Mouse (Mus musculus) retina, postnatal 7 days (tissue): Measurements from ENCODE around the gene Trmt13.
"Not testable (repeated sequence)": the region's sequence is repeated elsewhere in the genome, so short reads cannot be mapped to it uniquely, and the experiment has no call there.

Experiments used
- DNase-seq: peaks from one replicate; pipeline ENCODE4 v3.0.0-alpha.2; 2012; ENCODE audit warnings: low read depth, low spot score

Trmt13 gene

DNA sequence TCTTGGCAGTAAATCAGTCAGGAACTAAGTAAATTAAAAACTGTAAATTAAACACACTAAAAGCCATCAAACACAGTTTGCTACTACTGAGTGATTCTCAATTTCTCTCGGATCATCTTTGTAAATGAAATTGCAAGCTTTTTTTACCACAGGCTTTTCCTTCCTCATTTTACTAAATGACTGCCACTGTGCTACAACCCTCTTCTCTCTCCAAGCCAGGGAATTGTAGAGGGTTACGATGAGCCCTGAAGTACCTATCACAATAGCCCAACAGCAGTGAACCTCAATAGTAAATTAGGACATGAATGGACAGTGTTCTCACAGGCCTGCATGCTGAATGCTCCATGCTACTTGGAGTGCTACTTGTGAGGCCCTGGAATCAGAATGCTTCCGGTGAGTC lies 19.7 kb upstream of the Trmt13 start:
- DNase-seq = no peak

DNA sequence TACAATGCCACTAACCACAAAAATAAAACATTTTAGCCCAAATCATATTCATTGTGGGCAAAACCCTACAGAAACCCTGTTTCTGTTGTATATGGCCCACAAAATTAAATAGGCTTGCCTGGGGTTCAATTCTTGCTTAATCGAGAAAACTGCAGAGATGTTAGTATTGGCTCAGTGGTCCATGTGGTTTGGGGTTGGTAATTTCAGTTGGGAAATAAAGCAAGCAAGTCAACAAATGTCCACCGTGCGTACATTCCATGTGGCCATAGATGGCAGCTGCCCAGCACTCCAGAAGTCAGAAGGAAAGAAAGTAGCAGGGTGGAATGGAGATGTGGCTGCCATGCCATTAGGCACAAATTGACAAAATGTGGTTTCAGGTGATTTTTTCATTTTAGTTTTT lies 18.6 kb upstream of the Trmt13 start:
- no peak for DNase-seq

DNA sequence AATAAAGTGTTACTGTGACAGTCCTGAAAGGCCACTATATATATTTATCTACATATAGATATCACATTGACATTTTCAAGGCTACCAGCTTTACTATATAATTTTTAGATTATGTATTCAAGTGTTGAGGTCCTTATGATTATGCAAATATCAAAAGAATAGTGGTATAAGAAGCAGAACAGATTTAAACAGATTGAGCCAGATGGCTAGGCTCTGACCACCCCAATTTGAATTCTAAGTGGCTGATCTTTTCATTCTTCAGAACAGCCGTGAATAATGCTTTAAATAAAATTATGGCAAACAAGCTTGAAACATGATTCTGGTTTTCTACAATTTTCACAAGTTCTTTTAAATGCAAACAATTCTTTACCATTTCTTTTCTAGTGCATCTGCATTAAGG lies 17.1 kb upstream of the Trmt13 start:
- DNase-seq = no peak

DNA sequence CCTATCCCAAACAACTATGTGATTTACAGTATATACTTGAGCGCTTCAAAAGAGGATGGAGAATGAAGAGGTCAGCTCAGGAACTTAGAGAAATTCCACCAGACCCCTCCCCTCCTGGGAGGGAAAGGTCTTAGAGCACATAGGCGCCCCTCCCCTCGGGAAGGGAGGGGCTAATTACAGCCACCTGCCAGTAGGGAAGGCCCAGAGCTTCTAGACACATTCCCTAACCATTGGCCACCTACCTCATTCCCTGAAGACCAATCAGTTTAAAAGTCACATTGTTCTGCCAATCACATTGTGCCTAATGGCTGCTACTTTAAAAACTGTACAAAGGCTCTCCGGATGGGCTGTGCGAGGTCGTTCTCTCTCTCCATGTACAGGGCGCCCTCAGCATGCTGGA lies 8.3 kb upstream of the Trmt13 start:
- DNase-seq = no peak

DNA sequence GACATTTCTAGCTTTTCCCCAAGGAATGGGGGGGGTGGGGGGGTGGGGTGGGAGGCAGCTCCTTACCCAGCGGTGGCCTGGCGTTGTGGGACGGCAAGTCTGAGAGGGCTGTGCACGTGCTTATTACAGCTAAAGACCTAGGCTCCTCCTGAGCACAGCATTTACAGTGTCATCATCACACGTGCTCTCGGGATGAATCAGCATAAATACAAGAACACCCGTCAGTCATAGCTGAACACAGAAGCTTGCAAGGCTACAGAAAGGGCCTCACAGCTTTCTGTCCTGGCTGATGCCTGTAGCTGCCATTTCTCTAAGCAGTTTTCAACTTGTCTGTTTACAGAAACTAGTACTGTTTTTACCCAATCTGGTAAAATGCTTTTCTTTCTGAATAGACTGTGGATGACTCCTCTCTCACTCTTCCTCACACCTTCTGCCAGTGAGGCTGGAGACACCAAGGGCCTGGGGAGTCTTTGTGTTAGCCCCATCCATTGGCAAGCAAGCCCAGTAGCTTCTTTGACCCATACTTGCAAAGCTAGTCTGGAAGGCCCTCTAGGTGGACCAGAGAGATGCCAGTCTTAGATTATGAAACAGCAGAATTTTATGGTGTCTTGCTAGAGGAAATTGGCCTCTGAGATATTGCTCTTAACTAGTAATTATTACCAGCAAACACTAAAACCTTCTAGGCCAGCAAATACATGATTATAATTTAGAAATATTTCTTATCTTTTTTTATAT lies 6.4 kb upstream of the Trmt13 start:
- no peak for DNase-seq

DNA sequence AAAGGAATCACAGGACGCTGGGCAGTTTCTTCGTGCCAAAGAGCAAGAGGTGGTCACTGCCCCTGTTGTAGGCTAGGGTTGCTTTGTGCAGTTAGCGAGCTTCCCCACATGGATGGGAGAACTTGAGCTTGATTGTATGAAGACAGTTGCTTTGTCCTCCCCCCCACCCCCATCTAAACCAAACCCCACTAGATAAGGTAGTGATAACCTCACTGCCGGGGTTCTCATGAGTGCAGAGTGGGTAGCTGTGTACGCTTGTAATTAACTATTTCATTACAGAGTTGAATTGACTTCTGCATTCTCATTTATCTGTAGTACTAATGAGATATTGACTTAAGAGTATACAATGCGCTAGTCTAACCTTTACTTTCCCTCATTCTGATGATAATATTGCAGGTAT lies 4.5 kb upstream of the Trmt13 start:
- no peak for DNase-seq

DNA sequence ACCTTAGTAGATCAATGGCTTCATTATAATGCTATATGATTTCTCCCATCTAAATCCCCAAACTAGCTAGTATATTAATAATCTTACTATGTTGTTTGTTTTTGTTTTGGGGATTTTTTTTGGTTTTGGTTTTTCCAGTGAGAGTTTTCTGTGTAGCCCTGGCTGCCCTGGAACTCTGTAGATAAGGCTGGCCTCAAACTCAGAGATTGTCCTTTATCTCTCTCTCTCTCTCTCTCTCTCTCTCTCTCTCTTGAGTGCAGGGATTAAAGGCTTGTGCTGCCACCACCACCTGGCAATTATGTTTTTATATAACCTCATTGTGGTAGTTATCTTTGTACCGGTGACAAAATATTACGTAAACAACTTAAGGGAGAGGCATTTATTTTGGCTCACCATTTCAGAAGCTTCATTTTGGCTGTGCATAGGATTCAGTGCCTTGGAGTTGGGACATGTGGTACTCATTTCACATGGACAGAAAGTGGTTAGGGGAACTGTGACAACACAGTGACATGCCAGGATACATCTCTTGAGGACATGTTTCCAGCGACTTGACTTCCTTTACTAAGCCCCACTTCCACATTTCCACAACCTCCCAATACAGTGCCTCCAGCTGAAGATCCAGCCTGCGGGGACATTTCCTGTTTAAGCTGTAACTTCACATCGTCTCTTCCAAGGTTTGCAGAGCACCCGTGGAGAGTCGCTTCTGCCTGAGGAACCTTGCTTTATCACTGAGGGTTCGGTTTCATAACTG lies 1.1 kb upstream of the Trmt13 start:
- DNase-seq = no peak

DNA sequence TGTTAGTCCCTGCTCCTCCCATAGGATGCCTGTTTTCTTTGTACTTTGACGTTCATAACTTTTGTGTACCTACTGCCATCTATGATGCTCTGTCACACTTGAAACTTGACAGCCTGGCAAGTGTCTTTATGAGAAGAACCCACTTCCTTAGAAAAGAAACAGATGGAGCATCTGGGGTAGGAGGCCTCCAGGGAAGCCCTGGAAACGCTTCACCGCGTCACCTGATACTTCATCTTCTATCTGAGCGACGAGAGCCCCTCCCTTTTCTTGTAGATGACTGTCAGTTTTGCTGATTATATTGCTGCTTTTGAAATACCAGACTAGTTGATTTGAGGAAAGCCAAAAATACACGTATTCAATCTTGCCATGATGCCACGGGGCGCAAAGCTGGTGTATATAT lies 9.8 kb downstream of the Trmt13 start:
- no peak for DNase-seq

DNA sequence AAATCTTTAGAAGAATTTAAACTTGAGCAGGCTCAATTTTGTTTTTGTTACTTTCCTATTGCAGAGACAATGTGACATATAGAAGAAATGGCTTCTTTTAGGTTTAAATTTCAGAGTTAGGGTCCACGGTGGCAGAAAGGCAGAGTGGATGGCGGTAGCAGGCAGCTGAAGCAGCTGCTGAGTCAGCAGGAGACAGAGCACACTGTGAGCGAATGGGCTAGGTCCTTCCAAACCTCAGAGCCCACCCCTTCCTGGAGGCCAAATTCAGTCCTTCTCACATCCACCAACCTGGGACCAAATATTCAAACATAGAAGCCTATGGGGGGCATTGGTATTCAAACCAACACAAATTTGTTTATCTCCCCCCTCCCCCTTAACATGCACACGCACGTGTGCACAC lies 12.6 kb downstream of the Trmt13 start:
- no peak for DNase-seq

DNA sequence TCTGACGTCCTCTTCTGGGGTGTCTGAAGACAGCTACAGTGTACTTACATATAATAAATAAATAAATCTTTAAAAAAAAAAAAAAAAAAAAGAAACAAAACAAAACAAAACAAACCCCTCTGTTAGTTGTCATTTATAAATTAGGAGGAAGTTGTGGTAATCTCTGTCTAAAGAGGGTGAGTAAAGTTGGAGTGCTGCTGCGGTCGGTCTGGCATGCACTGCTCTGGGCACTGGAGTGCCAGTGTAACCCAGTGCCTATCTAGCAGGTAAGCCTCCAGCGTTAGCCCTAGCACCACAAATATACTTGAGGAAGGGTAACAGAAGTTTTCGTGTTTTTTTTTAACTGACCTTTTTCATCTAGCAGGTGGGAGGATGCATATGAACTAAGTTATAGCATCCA lies 13.4 kb downstream of the Trmt13 start:
- DNase-seq = no peak

DNA sequence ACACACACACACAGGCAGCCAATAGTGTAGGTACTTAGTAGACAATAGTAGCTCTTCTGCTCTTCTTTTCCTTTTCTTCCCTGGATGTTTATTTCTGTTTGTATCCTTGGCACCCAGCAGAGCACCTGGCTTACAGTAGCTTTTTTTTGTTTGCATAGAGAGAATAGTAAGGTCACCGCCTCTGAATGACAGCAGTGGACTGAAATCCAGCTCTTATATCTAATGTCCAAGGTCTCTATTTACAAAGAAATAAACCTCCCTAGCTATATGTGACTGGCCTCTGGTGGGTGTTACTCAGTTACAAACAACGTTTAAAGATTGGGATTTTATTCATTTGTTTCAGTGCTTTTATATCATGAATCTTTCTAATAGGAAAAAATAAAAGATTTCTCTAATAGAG lies 14.7 kb downstream of the Trmt13 start:
- DNase-seq = no peak

DNA sequence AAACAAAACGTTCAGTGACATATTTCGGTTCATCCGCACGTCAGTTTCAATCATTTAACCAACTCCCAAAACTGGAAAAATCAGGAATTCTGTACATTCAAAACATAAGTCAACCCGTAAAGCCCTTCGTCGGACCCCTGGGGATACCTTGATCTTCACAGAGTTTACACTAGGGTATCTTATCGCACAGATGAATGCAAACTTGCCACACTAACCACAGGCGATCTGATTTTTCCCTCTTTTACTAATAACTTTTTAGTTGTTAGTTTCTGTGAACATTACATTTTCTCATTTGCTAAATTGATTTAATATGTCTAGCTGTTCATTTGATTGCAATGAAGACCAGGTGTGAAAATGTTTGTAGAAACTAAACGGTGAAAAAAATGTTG lies 18.8 kb downstream of the Trmt13 start:
- no peak for DNase-seq

DNA sequence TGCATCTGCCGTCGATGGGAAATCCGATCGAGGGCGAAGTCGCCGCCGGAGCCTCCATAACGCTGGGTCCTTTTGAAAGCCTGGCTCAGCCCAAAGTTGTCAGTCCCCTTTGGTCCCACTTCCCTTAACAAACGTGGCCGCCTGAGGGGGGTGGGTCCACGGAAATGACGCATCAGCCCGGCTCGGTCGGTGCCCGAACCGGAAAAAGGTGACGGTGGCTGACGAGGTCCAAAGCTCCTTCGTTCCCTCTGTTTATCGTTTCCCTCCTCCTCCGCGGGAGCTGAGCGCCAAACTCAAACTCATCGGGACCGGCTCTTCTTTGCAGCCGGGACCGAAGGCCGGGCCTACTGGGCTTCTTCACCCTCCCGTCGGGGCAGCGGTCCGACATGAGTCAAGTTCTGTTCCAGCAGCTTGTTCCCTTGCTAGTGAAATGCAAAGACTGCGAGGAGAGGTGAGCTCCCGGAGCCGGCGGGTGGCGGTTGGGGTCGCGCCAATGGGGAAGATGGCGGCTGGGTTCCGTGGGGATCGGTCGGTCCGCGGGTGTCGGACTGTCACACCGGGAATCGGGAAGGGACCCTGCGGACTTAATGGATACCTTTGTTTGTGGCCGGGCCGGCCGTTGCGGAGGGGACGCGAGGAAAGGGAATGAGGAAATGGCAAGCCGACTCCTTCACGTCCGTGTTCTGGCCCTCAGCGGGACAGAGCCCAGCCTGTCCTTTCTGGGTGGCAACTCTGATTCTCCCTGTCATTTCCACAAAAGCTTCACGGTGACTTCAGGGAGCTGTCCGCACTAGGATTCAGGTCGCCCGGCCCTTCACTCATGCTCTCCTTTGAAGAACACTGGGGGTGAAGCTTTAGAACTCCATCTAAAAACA lies 19.4 kb downstream of the Trmt13 start, which contains the start of gene Sass6:
Sass6 (plus strand) TSS at position 255 of the 875 bp plus-strand sequence.
- DNase-seq = peak; percentile 97

DNA sequence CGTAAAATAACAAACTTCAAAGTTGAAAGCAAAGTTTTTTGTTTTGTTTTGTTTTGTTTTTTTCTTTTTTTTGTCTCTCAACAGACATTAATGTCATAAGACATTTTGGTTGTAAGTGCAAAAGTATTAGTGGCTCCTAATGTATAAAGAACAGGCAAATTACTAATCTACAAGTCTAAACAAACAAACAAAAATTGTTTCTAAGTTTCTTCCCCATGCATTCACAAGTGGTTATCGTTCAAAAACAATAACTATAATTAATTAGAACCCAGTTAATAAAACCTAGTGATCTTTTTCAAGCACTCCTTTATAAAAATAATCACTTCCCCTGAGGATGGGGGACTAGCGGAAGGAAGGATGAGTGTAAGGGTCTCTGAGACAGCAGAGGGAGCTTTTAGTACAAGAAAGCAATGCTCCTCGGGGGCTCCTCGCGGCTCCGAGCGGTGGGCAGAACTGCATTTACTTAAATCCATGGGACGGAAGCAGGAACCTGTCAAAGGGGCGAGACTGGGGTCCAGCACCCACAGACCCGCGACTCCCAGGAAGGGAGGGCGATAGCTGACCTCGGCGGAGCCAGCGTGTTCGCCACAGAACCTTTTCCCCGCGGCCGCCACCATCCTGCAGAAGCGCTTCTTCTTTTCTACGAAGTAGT lies 20.2 kb downstream of the Trmt13 start:
- no peak for DNase-seq

DNA sequence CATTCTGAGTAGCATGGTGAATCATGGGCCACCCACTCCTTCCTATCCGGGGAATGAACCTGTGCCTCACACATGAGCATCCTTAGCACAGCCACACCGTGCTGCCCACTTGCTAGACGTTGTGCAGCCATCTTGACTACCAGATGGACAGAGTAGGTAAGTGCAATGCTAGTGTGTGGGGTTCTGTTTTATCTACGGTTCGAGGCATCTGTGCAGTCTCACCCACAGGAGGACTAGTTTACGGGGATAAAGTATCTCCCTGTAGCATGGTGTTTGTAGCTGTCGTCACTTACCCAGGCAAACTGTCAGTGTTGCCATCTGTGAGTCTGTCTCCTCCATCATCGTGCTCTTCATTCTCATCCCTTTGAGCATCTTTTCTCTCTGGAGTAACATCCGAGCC lies 32.2 kb downstream of the Trmt13 start:
- DNase-seq = no peak

DNA sequence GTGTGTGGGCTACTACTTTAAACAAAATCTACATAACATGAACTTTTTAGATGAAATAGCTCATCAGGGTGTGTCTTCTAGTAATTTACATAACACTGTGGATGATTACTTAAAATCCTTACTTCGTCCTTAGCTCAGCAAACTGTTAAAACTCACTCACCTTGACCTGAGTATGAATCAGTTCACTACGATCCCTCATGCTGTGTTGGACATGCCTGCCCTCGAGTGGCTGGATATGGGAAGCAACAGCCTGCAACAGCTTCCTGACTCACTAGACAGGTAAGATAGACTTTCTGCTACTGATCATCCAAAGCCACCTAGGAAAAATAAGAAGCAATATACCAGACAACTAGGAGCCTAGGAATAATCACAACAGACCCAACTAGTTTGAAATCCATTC lies 37.1 kb downstream of the Trmt13 start:
- no peak for DNase-seq

DNA sequence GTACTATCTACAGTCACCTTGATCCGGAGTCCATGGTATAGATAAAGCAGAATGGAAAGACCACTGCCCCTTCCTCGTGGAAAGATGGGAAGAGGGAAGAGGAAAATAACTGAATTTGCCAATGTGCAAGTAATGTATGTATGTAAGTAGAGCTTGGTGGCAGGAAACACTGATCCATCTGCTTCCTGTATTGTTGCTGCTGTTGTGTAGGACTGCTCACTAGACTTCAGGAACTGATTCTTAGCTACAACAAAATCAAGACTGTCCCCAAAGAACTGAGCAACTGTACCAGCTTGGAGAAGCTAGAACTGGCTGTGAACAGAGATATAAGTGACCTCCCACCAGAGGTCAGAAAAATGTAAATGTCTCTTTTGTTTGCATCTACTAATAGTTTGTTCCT lies 43.8 kb downstream of the Trmt13 start:
- no peak for DNase-seq

DNA sequence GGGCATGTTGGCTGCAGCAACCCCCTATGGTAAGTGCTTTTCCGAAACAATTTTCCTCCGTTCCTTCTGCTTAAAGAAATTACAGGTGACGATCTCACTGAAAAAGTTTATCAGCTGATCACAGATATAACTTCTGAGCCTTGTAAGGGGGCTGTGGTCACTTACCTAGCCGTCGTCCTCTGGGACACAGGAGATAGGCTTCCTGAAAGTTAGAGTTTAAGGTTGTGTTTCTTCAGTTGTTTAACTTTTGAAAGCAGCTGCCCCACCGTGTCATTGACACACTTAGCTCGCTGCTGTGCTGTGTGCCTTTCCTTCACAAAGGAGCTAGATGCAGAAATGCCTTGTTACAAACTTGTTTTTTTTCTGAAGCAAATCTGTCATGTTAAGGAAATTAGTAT lies 51.3 kb downstream of the Trmt13 start:
- no peak for DNase-seq

DNA sequence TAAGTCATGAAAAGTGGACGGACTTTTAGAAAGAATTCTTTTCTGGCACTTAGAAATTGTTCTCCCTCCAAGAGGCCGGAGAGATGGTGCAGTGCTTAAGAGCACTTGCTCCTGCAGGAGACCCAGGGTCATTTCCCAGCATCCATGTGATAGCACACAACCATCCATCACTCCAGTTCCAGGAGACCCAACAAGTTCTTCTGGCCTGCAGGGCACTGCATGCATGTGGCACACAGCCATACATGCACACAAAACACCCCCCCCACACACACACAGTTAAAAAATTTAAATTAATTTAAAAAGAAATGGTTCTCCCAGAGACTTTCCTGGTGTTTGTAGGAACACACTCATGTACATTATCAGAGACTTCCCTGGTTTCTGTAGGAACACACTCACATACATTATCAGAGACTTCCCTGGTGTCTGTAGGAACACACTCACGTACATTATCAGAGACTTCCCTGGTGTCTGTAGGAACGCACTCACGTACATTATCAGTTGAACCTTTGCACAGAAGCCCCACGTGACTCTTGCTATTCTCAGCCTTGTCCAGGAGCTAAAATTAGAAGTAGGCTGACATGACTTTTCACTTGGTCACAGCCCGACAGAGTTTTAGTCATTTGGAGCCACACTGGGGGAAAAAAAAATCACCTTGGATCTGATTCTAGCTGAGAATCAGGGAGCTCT lies 51.8 kb downstream of the Trmt13 start, which contains the start of gene Lrrc39:
Lrrc39 (plus strand) TSS at position 566 of the 687 bp plus-strand sequence.
- no peak for DNase-seq

DNA sequence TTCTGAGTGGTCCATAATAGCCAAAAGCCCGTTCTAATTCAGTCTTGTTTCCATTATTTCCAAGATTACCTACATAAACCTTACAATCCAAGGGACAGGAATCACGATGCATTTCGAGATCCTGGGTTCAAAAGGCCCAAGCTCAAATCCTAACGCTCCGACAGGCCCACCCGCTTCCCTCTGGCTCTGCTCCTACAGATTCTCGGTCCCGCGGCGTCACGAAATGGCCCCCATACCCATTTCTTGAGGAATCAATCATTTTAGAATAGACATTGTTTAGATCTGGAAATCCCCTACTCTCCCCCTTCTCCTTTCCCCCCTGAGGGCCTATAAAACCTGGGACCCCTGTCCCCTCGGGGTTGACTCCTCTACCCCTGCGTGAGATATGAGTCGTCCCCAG lies 53.1 kb downstream of the Trmt13 start:
- not testable (repeated sequence) for DNase-seq

DNA sequence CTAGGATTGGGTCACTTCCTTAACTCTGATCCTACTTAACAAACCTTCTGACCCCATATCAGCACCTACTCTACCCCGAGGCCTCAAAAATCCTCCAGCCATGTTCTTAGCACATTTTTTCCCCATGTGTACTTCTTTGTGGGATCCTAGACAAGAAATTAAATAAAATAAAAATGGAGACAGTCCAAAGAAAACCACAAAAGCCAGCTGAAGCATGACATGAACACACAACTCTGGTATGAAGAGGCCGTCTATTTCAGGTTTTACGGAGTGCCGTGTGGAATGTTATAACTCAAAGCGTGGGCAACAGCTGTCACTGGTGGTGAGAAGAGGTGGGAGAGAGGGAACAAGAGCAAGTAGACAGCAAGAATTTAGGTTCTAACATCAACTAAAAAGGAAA lies 63.0 kb downstream of the Trmt13 start:
- DNase-seq = no peak
